8 mouse cellular contexts compared by ENCODE assay signal in genomic region chr3:107695948-107696881, GRCm38 (mm10). TPM values are rescaled to one million over a fixed set of nuclear protein-coding genes. Genes with fewer than 3 reads are reported as not detected.
A peak's percentile ranks its signal among the peaks of the same experiment; 100 is the strongest.
DNase-seq lines count a peak whose midpoint lies in the region; ATAC-seq and TF ChIP-seq lines count a peak whose summit lies in the region.

Gene Ahcyl1 (minus strand): TSS chr3:107696560.

- H3K36me3 ChIP-seq in E14TG2a.4 (ENCODE audit: insufficient read depth, low read length) = no peaks in the 10 kb centered on the region
- H3K36me3 ChIP-seq in forebrain, embryonic 12.5 days (replicated peaks) = no peaks in the 10 kb centered on the region
- no peaks in the 10 kb centered on the region for H3K36me3 ChIP-seq in heart, postnatal 0 days (replicated peaks; ENCODE audit: control insufficient read depth, insufficient read depth, low read length)
- H3K36me3 ChIP-seq in liver, embryonic 16.5 days (ENCODE audit: control insufficient read depth, insufficient read depth) = no peaks in the 10 kb centered on the region
- no peaks in the 10 kb centered on the region for H3K36me3 ChIP-seq in neural tube, embryonic 13.5 days
- no peaks in the 10 kb centered on the region for H3K36me3 ChIP-seq in testis, adult 2 months (ENCODE audit: control insufficient read depth, insufficient read depth, low read length)

- peak; percentile 98 for ATAC-seq in forebrain, embryonic 12.5 days (ENCODE audit: low FRiP score)
- peak; percentile 97 for ATAC-seq in heart, postnatal 0 days (ENCODE audit: insufficient read depth, low read depth)
- peak; percentile 94 for ATAC-seq in liver, embryonic 16.5 days (ENCODE audit: low read depth)
- peak; percentile 98 for ATAC-seq in neural tube, embryonic 13.5 days (ENCODE audit: low read depth)

- TF ChIP-seq EP300 in heart, postnatal 0 days (IDR thresholded peaks at IDR 0.05; ENCODE audit: low read depth) = no peak

- peaks cover 17% of the 10 kb centered on the region for H3K4me1 ChIP-seq in E14TG2a.4 (replicated peaks; ENCODE audit: low read depth, low read length)
- peaks cover 32% of the 10 kb centered on the region for H3K4me1 ChIP-seq in forebrain, embryonic 12.5 days
- peaks cover 41% of the 10 kb centered on the region for H3K4me1 ChIP-seq in heart, postnatal 0 days (ENCODE audit: control insufficient read depth, insufficient read depth)
- H3K4me1 ChIP-seq in liver, embryonic 16.5 days (ENCODE audit: control insufficient read depth, low read depth, low read length) = peaks cover 18% of the 10 kb centered on the region
- peaks cover 45% of the 10 kb centered on the region for H3K4me1 ChIP-seq in neural tube, embryonic 13.5 days (replicated peaks)
- peaks cover 9% of the 10 kb centered on the region for H3K4me1 ChIP-seq in testis, adult 2 months (ENCODE audit: control insufficient read depth, insufficient read depth, low read length)

- WGBS in forebrain, embryonic 12.5 days = under 1% methylated on average over 87 of the region's 93 CpGs
- WGBS in heart, postnatal 0 days = under 1% methylated on average over 67 of the region's 93 CpGs
- WGBS in liver, embryonic 16.5 days (ENCODE audit: insufficient replicate concordance) = under 1% methylated on average over 92 of the region's 93 CpGs
- WGBS in neural tube, embryonic 13.5 days = under 1% methylated on average over 93 of the region's 93 CpGs

- TF ChIP-seq CTCF in E14TG2a.4 (conservative IDR thresholded peaks at IDR 0.05; ENCODE audit: low read length) = peak; percentile 53
- TF ChIP-seq CTCF in heart, postnatal 0 days (IDR thresholded peaks at IDR 0.05; ENCODE audit: low read depth) = peak; percentile 98
- TF ChIP-seq CTCF in testis, adult 2 months (IDR thresholded peaks at IDR 0.05; ENCODE audit: control insufficient read depth, insufficient read depth, insufficient replicate concordance, low read depth, low read length) = peak; percentile 81; the same call in 1 of the 2 replicates

- H3K4me2 ChIP-seq in forebrain, embryonic 12.5 days = peak within 1 kb of the TSS; percentile 90
- H3K4me2 ChIP-seq in heart, postnatal 0 days (ENCODE audit: low read depth, low read length) = peak within 1 kb of the TSS; percentile 85
- peak within 1 kb of the TSS; percentile 84 for H3K4me2 ChIP-seq in liver, embryonic 16.5 days (ENCODE audit: low read depth, low read length)
- peak within 1 kb of the TSS; percentile 80 for H3K4me2 ChIP-seq in neural tube, embryonic 13.5 days

- H3K9ac ChIP-seq in forebrain, embryonic 12.5 days = peak within 1 kb of the TSS; percentile 97
- peak within 1 kb of the TSS; percentile 93 for H3K9ac ChIP-seq in heart, postnatal 0 days (replicated peaks; ENCODE audit: low read depth, low read length)
- peak within 1 kb of the TSS; percentile 93 for H3K9ac ChIP-seq in liver, embryonic 16.5 days (ENCODE audit: low read depth, low read length)
- H3K9ac ChIP-seq in neural tube, embryonic 13.5 days = peak within 1 kb of the TSS; percentile 98

- H3K27ac ChIP-seq in forebrain, embryonic 12.5 days = peak within 1 kb of the TSS; percentile 93
- H3K27ac ChIP-seq in heart, postnatal 0 days (ENCODE audit: low read depth) = peak within 1 kb of the TSS; percentile 95
- H3K27ac ChIP-seq in liver, embryonic 16.5 days (ENCODE audit: low read length) = peak within 1 kb of the TSS; percentile 92
- peak within 1 kb of the TSS; percentile 93 for H3K27ac ChIP-seq in neural tube, embryonic 13.5 days (replicated peaks)
- H3K27ac ChIP-seq in testis, adult 2 months (ENCODE audit: control insufficient read depth, insufficient read depth, low read depth, low read length) = peak within 1 kb of the TSS; percentile 57

- H3K27me3 ChIP-seq in E14TG2a.4 (ENCODE audit: insufficient read depth, low read length) = no peaks in the 10 kb centered on the region; the same call in 1 of the 2 replicates
- no peaks in the 10 kb centered on the region for H3K27me3 ChIP-seq in forebrain, embryonic 12.5 days
- H3K27me3 ChIP-seq in heart, postnatal 0 days (ENCODE audit: control insufficient read depth, insufficient read depth, low read length) = no peaks in the 10 kb centered on the region
- no peaks in the 10 kb centered on the region for H3K27me3 ChIP-seq in liver, embryonic 16.5 days (ENCODE audit: control insufficient read depth, insufficient read depth, low read depth, low read length)
- no peaks in the 10 kb centered on the region for H3K27me3 ChIP-seq in neural tube, embryonic 13.5 days
- no peaks in the 10 kb centered on the region for H3K27me3 ChIP-seq in testis, adult 2 months (ENCODE audit: control insufficient read depth, insufficient read depth, low read length)

- no peaks in the 10 kb centered on the region for H3K9me3 ChIP-seq in E14TG2a.4 (ENCODE audit: low read length)
- no peaks in the 10 kb centered on the region for H3K9me3 ChIP-seq in forebrain, embryonic 12.5 days
- H3K9me3 ChIP-seq in heart, postnatal 0 days (replicated peaks; ENCODE audit: control insufficient read depth, low read length) = no peaks in the 10 kb centered on the region
- no peaks in the 10 kb centered on the region for H3K9me3 ChIP-seq in liver, embryonic 16.5 days (replicated peaks; ENCODE audit: control insufficient read depth, low read length)
- H3K9me3 ChIP-seq in neural tube, embryonic 13.5 days = no peaks in the 10 kb centered on the region

- DNase-seq in c-Kit-positive CD71-positive TER-119-positive erythroid progenitor cells, embryonic 14.5 days (ENCODE audit: low spot score) = peak; percentile 97
- DNase-seq in heart, postnatal 0 days (ENCODE audit: low spot score) = peak; percentile 99
- DNase-seq in kidney, postnatal 4 days = peak; percentile 99

- TF ChIP-seq POLR2A in testis, adult 2 months (IDR thresholded peaks at IDR 0.05; ENCODE audit: control insufficient read depth, low read depth, low read length) = peak; percentile 93

- H3K4me3 ChIP-seq in E14TG2a.4 (replicated peaks; ENCODE audit: low read length) = peak within 1 kb of the TSS; percentile 93
- H3K4me3 ChIP-seq in forebrain, embryonic 12.5 days (replicated peaks) = peak within 1 kb of the TSS; percentile 64
- peak within 1 kb of the TSS; percentile 78 for H3K4me3 ChIP-seq in heart, postnatal 0 days (ENCODE audit: low read depth, low read length)
- peak within 1 kb of the TSS; percentile 78 for H3K4me3 ChIP-seq in liver, embryonic 16.5 days (ENCODE audit: low read depth, low read length)
- peak within 1 kb of the TSS; percentile 88 for H3K4me3 ChIP-seq in neural tube, embryonic 13.5 days
- peak within 1 kb of the TSS; percentile 89 for H3K4me3 ChIP-seq in testis, adult 2 months (ENCODE audit: control insufficient read depth, low read depth, low read length)

RNA-seq across cellular contexts. Expression of gene Ahcyl1, which starts in this region (rescaled TPM):
- 124 and 130 TPM in 2 replicates for polyA plus RNA-seq in forebrain, embryonic 12.5 days (2016; fragmentation: Nextera tagmentation; extraction: Ambion mirVana)
- 19.2 and 32.0 TPM in 2 replicates for total RNA-seq in heart, postnatal 0 days (2014; rRNA removed; ENCODE audit: low replicate concordance)
- 39.4 and 43.3 TPM in 2 replicates for polyA plus RNA-seq in heart, postnatal 0 days (2015; fragmentation: Nextera tagmentation; extraction: Ambion mirVana)
- 23.7 and 24.8 TPM in 2 replicates for polyA plus RNA-seq in liver, embryonic 16.5 days (2015; fragmentation: Nextera tagmentation; extraction: Ambion mirVana)
- 100 and 109 TPM in 2 replicates for polyA plus RNA-seq in neural tube, embryonic 13.5 days (2015; fragmentation: Nextera tagmentation; extraction: Ambion mirVana)
- 35.7 and 48.2 TPM in 2 replicates for polyA plus RNA-seq in testis, adult 2 months (2012; rRNA removed)

Comparison
In these comparisons a context has a peak if more than half of its experiments do, and no peak if none do; other contexts are left out.
1. Peak in every context shown above with its lines: DNase-seq, ATAC-seq, H3K4me3 ChIP-seq and H3K27ac ChIP-seq.